Mouse (Mus musculus) midbrain, embryonic 11.5 days (tissue): ENCODE measurements at regions not wholly inside any gene's neighbourhood (a gene's known extent, or its start where the extent isn't known, plus 50 kb on each side); places are given as distances from the start of the nearest gene placed in this dataset.

Source experiments
- ATAC-seq: fragments of 200-750 bp; cut with Nextera tagmentation; 2 replicates; pipeline ENCODE4 v1.8.0; 2017; ENCODE audit warnings: moderate TSS enrichment, moderate library complexity; ENCODE audit not compliant: low FRiP score
- DNase-seq: peaks from one replicate; pipeline ENCODE4 v3.0.0; 2015; ENCODE audit warnings: low spot score; ENCODE audit errors: missing footprints
- H3K27ac ChIP-seq: fragments of 300-500 bp; sonication (generic); 2 replicates; pipeline ENCODE4 v1.5.1; 2014; ENCODE audit warnings: low read depth, low read length
- H3K27me3 ChIP-seq: fragments of 300-500 bp; sonication (generic); 2 replicates; pipeline ENCODE4 v1.6.1; 2014; ENCODE audit warnings: mild to moderate bottlenecking, low read length, moderate library complexity, mixed read lengths; ENCODE audit not compliant: control insufficient read depth, insufficient read depth
- H3K36me3 ChIP-seq: fragments of 300-500 bp; sonication (generic); 2 replicates; pipeline ENCODE4 v1.6.1; 2014; ENCODE audit warnings: mild to moderate bottlenecking, low read length, moderate library complexity, mixed read lengths; ENCODE audit not compliant: control insufficient read depth, insufficient read depth
- H3K4me1 ChIP-seq: fragments of 300-500 bp; sonication (generic); 2 replicates; pipeline ENCODE4 v1.6.1; 2014; ENCODE audit warnings: low read length; ENCODE audit not compliant: control insufficient read depth, insufficient read depth
- H3K4me2 ChIP-seq: fragments of 300-500 bp; sonication (generic); 2 replicates; pipeline ENCODE4 v1.6.1; 2014; ENCODE audit warnings: mild to moderate bottlenecking, moderate library complexity
- H3K4me3 ChIP-seq: fragments of 300-500 bp; sonication (generic); 2 replicates; pipeline ENCODE4 v1.5.1; 2014; ENCODE audit warnings: low read depth, low read length
- H3K9ac ChIP-seq: fragments of 300-500 bp; sonication (generic); 2 replicates; pipeline ENCODE4 v1.6.1; 2014; ENCODE audit warnings: low read length
- H3K9me3 ChIP-seq: fragments of 300-500 bp; sonication (generic); 2 replicates; pipeline ENCODE4 v1.6.1; 2016; ENCODE audit warnings: low read length; ENCODE audit not compliant: control insufficient read depth
- WGBS: fragments of 180-500 bp; shearing (Covaris S2); extraction: QIAGEN DNeasy Blood & Tissue Kit; methylation state at CpG from one replicate; pipeline ENCODE4 v1.1.7; 2014; 5-methylcytosine and 5-hydroxymethylcytosine counted together

- no peak overlapping the region for H3K27ac ChIP-seq
- WGBS, result 83% methylated on average over 10 of the region's 10 CpGs
- H3K36me3 ChIP-seq, result no peaks in the 10 kb centered on the region
- no peak overlapping the region for H3K4me3 ChIP-seq
- DNase-seq (peak; percentile 66), ATAC-seq (no peak)
- no peak overlapping the region for H3K4me2 ChIP-seq
- H3K9me3 ChIP-seq, result no peaks in the 10 kb centered on the region
- no peak overlapping the region for H3K9ac ChIP-seq
- H3K4me1 ChIP-seq, result no peaks in the 10 kb centered on the region
- H3K27me3 ChIP-seq, result no peaks in the 10 kb centered on the region
Measured at GRCm38 (mm10) chr13:71393716-71394309, 552.2 kb upstream of the Adamts16 start.

GRCm38 (mm10) chr13:71378641-71379040 is 537.0 kb upstream of the Adamts16 start:
- Histone ChIP-seq H3K36me3 (no peaks in the 10 kb centered on the region), H3K9me3 (no peaks in the 10 kb centered on the region), H3K9ac (no peak overlapping the region), H3K4me1 (no peaks in the 10 kb centered on the region), H3K27ac (no peak overlapping the region), H3K4me2 (no peak overlapping the region), H3K4me3 (no peak overlapping the region), H3K27me3 (no peaks in the 10 kb centered on the region)
- no peak for DNase-seq
- 63% methylated on average over 2 of the region's 2 CpGs for WGBS
- ATAC-seq, result no peak

DNA sequence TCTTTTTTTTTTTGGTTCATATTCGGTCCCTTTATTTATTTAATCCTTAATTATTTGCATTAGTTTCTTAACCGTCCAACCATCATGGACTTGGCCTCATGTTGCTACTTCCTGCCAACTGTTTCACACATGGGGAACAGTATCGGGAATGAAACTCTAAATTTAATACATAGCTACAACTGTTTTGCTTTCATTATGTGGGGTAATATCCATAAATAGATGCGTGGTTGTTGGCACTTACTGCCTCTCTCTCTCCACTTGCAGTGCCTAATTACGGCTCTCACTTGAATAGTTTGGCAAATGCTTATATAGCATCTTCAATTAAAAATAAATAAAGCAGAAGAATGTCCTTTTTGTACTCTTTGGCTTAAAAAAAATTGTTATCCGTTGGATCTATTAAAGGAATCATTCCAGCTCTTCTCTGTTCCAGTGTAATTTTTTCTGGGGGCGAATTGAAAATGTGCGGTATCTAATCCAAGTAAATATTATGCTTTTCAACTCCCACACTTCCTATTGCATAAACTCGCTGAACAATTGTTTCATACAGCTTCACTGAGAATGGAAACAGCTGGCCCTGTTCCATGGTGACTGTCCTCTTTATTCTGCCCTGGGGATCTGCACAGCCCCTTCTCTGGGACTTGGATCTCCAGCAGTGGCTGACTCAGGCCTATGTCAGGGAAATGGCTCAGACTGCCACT is 534.4 kb upstream of the Adamts16 start:
- 0 out of 2 replicates have a peak, but pooled peaks cover 4% of the 10 kb centered on the region for H3K4me1 ChIP-seq
- H3K27me3 ChIP-seq, result no peaks in the 10 kb centered on the region; the same call in 1 of the 2 replicates
- H3K4me3 ChIP-seq, result no peak overlapping the region
- no peak overlapping the region for H3K4me2 ChIP-seq
- peak; percentile 61 for DNase-seq
- WGBS, result 81% methylated on average over 9 of the region's 9 CpGs
- H3K9me3 ChIP-seq, result no peaks in the 10 kb centered on the region
- H3K9ac ChIP-seq, result no peak overlapping the region
- ATAC-seq, result no peak
- no peaks in the 10 kb centered on the region for H3K36me3 ChIP-seq
- no peak overlapping the region for H3K27ac ChIP-seq

GRCm38 (mm10) chr13:71372701-71373685 is 531.4 kb upstream of the Adamts16 start:
- no peaks in the 10 kb centered on the region for H3K36me3 ChIP-seq
- H3K9ac ChIP-seq, result no peak overlapping the region
- no peak overlapping the region for H3K4me3 ChIP-seq
- ATAC-seq, result no peak
- peak; percentile 81 for DNase-seq
- H3K4me1 ChIP-seq, result 0 out of 2 replicates have a peak, but pooled peaks cover 4% of the 10 kb centered on the region
- no peak overlapping the region for H3K27ac ChIP-seq
- no peaks in the 10 kb centered on the region; the same call in 1 of the 2 replicates for H3K27me3 ChIP-seq
- no peak overlapping the region for H3K4me2 ChIP-seq
- WGBS, result 35% methylated on average over 10 of the region's 10 CpGs
- H3K9me3 ChIP-seq, result no peaks in the 10 kb centered on the region

GRCm38 (mm10) chr13:71369832-71370231 is 528.2 kb upstream of the Adamts16 start:
- H3K4me2 ChIP-seq, result no peak overlapping the region
- H3K27ac ChIP-seq, result no peak overlapping the region
- WGBS, result 79% methylated on average over 3 of the region's 3 CpGs
- H3K9ac ChIP-seq, result no peak overlapping the region
- 0 out of 2 replicates have a peak, but pooled peaks cover 4% of the 10 kb centered on the region for H3K4me1 ChIP-seq
- peak; percentile 73 for DNase-seq
- no peak overlapping the region for H3K4me3 ChIP-seq
- no peak for ATAC-seq
- no peaks in the 10 kb centered on the region for H3K9me3 ChIP-seq
- H3K36me3 ChIP-seq, result no peaks in the 10 kb centered on the region
- H3K27me3 ChIP-seq, result no peaks in the 10 kb centered on the region; the same call in 1 of the 2 replicates

DNA sequence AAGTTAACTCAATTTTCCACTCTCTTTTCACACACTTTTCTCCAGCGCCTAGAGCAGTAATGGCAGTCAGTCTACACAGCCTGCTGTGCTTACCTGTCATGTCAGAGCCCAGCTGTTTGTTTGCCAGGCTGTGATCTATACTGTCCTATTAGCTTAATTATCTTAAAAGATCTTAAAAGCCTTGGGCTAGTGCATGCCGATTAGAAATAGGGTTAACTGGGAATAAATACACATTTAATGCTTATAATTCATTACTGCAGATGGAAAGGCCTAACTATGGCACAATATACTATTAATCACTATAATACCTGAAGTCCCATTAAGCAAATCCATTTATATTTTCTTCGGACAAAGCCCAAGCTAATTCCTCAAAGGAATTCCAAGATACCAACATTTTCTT is 523.6 kb upstream of the Adamts16 start:
- H3K9me3 ChIP-seq, result no peaks in the 10 kb centered on the region
- ATAC-seq, result no peak
- WGBS, result 82% methylated on average over 3 of the region's 3 CpGs
- no peak for DNase-seq
- no peaks in the 10 kb centered on the region for H3K36me3 ChIP-seq
- H3K27me3 ChIP-seq, result no peaks in the 10 kb centered on the region
- H3K4me3 ChIP-seq, result no peak overlapping the region
- no peak overlapping the region for H3K27ac ChIP-seq
- H3K9ac ChIP-seq, result no peak overlapping the region
- H3K4me1 ChIP-seq, result no peaks in the 10 kb centered on the region
- H3K4me2 ChIP-seq, result no peak overlapping the region

GRCm38 (mm10) chr13:71362311-71362710 is 520.7 kb upstream of the Adamts16 start:
- Histone ChIP-seq H3K4me1 (no peaks in the 10 kb centered on the region), H3K9me3 (no peaks in the 10 kb centered on the region), H3K9ac (no peak overlapping the region), H3K27ac (no peak overlapping the region), H3K36me3 (no peaks in the 10 kb centered on the region), H3K27me3 (no peaks in the 10 kb centered on the region), H3K4me3 (no peak overlapping the region), H3K4me2 (no peak overlapping the region)
- 83% methylated on average over 5 of the region's 5 CpGs for WGBS
- no peak for ATAC-seq
- DNase-seq, result peak; percentile 80

DNA sequence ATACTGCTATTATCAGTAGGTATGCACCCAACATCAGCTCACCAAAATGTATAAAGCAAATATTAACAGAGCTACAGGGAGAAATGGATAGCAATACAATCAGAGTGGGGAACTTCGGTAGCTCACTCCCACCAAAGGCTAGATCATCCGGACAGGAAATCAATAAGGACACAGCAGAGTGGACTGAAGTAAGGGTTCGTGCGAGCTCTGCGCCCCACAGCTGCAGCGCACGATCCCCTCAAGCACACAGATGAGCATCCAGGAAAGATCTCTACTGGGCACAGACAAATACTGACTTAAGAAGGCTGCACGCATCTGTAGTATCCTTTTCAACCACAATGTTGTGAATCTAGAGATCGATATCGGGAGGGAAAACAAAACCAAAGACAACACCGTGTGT is 517.5 kb upstream of the Adamts16 start:
- Histone ChIP-seq H3K9me3 (no peaks in the 10 kb centered on the region), H3K9ac (no peak overlapping the region), H3K4me3 (no peak overlapping the region), H3K36me3 (no peaks in the 10 kb centered on the region), H3K27ac (no peak overlapping the region), H3K27me3 (no peaks in the 10 kb centered on the region), H3K4me2 (no peak overlapping the region), H3K4me1 (no peaks in the 10 kb centered on the region)
- DNase-seq, result peak; percentile 77
- no peak for ATAC-seq
- WGBS, result 88% methylated on average over 11 of the region's 11 CpGs
